Mouse (Mus musculus): ENCODE measurements around the gene Pan3. TPM values are rescaled to one million over a fixed set of nuclear protein-coding genes. Genes with fewer than 3 reads are reported as not detected.

Gene Pan3
- total and polyA plus RNA-seq, 2 experiments from 2014 or later, result 38.9 to 61.4 TPM

DNA sequence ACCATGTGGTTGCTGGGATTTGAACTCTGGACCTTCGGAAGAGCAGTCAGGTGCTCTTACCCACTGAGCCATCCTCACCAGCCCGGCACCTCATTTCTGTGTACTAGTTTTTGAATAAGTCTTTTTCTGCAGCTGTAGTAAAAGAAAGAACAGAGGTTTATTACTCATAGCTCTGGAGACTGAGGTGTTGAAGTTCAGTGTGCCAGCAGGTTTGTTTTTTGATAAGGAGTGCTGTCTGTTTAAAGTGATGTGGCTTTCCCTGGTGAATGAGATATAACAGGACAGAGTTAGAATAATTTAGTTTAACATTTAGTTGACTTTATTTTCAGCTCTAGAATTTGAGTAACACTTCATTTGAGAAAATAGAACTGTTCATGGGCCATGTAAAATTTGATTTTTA, 14.8 kb downstream of the Pan3 start:
- Histone ChIP-seq H3K9me3 (ENCODE audit: low read length) (no peaks in the 10 kb centered on the region), H3K4me3 (ENCODE audit: low read depth, low read length) (no peak overlapping the region), H3K36me3 (ENCODE audit: insufficient read depth, low read length) (no peaks in the 10 kb centered on the region), H3K9ac (replicated peaks; ENCODE audit: low read length, poor library complexity, severe bottlenecking) (no peak overlapping the region), H3K4me1 (ENCODE audit: insufficient read depth, low read length) (0 out of 2 replicates have a peak, but pooled peaks cover 3% of the 10 kb centered on the region), H3K27me3 (ENCODE audit: insufficient read depth, low read length) (no peaks in the 10 kb centered on the region), H3K27ac (ENCODE audit: low read depth, low read length) (no peak overlapping the region), H3K4me2 (ENCODE audit: low read depth, low read length, poor library complexity, severe bottlenecking) (no peak overlapping the region)
- TF ChIP-seq CTCF (IDR thresholded peaks at IDR 0.05), result no peak
- 88% methylated on average over 2 of the region's 2 CpGs for WGBS
- DNase-seq (ENCODE audit: low spot score) (no peak), ATAC-seq (ENCODE audit: low FRiP score) (no peak)

GRCm38 (mm10) chr5:147445252-147445651, 15.3 kb downstream of the Pan3 start:
- no peaks in the 10 kb centered on the region for H3K27me3 ChIP-seq (ENCODE audit: insufficient read depth, low read length)
- H3K9ac ChIP-seq (replicated peaks; ENCODE audit: low read length, poor library complexity, severe bottlenecking), result no peak overlapping the region
- H3K4me3 ChIP-seq (ENCODE audit: low read depth, low read length), result no peak overlapping the region
- ATAC-seq (ENCODE audit: low FRiP score) (no peak), DNase-seq (ENCODE audit: low spot score) (no peak)
- H3K4me2 ChIP-seq (ENCODE audit: low read depth, low read length, poor library complexity, severe bottlenecking), result no peak overlapping the region
- no peak for TF ChIP-seq CTCF (IDR thresholded peaks at IDR 0.05)
- WGBS, result 90% methylated on average over 4 of the region's 4 CpGs
- no peaks in the 10 kb centered on the region for H3K36me3 ChIP-seq (ENCODE audit: insufficient read depth, low read length)
- H3K27ac ChIP-seq (ENCODE audit: low read depth, low read length), result no peak overlapping the region
- H3K9me3 ChIP-seq (ENCODE audit: low read length), result no peaks in the 10 kb centered on the region
- 0 out of 2 replicates have a peak, but pooled peaks cover 3% of the 10 kb centered on the region for H3K4me1 ChIP-seq (ENCODE audit: insufficient read depth, low read length)

DNA sequence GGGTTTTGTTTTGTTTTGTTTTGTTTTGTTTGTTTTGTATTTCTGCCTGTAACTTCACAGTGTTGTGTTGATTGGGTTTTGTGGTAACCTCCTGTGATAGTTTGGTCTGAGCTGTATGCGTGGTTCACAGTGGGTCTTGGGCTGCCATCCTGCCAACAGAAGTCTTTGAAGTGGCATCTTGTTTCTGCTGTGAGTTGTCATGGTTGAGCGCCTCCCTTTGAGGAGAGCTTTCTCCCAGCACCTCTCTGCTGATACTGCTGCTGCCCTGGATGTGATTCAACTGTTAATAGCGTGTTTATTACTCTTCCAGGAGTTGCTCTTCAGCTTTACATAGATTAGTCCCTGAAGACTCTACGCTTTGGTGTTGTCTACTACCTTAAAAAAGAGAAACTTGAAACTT, 18.6 kb downstream of the Pan3 start:
- ATAC-seq (ENCODE audit: low FRiP score), result no peak
- DNase-seq (ENCODE audit: low spot score), result peak; percentile 42

GRCm38 (mm10) chr5:147448933-147449332, 19.0 kb downstream of the Pan3 start:
- no peak for ATAC-seq (ENCODE audit: low FRiP score)
- Histone ChIP-seq H3K4me1 (ENCODE audit: insufficient read depth, low read length) (0 out of 2 replicates have a peak, but pooled peaks cover 3% of the 10 kb centered on the region), H3K4me3 (ENCODE audit: low read depth, low read length) (no peak overlapping the region), H3K27ac (ENCODE audit: low read depth, low read length) (no peak overlapping the region), H3K4me2 (ENCODE audit: low read depth, low read length, poor library complexity, severe bottlenecking) (no peak overlapping the region), H3K36me3 (ENCODE audit: insufficient read depth, low read length) (no peaks in the 10 kb centered on the region), H3K9me3 (ENCODE audit: low read length) (no peaks in the 10 kb centered on the region), H3K27me3 (ENCODE audit: insufficient read depth, low read length) (no peaks in the 10 kb centered on the region), H3K9ac (replicated peaks; ENCODE audit: low read length, poor library complexity, severe bottlenecking) (no peak overlapping the region)
- 63% methylated on average over 4 of the region's 4 CpGs for WGBS
- DNase-seq (ENCODE audit: low spot score), result peak; percentile 19
- no peak for TF ChIP-seq CTCF (IDR thresholded peaks at IDR 0.05)

More for the DNA sequence above, 18.6 kb downstream of the Pan3 start:
- Histone ChIP-seq H3K9me3 (ENCODE audit: low read length) (no peaks in the 10 kb centered on the region), H3K4me3 (ENCODE audit: low read depth, low read length) (no peak overlapping the region), H3K36me3 (ENCODE audit: insufficient read depth, low read length) (no peaks in the 10 kb centered on the region), H3K27ac (ENCODE audit: low read depth, low read length) (no peak overlapping the region), H3K27me3 (ENCODE audit: insufficient read depth, low read length) (no peaks in the 10 kb centered on the region), H3K4me2 (ENCODE audit: low read depth, low read length, poor library complexity, severe bottlenecking) (no peak overlapping the region), H3K4me1 (ENCODE audit: insufficient read depth, low read length) (0 out of 2 replicates have a peak, but pooled peaks cover 3% of the 10 kb centered on the region), H3K9ac (replicated peaks; ENCODE audit: low read length, poor library complexity, severe bottlenecking) (no peak overlapping the region)
- 30% methylated on average over 4 of the region's 4 CpGs for WGBS
- no peak for TF ChIP-seq CTCF (IDR thresholded peaks at IDR 0.05)

- Histone ChIP-seq H3K9me3 (ENCODE audit: low read length) (no peaks in the 10 kb centered on the region), H3K4me1 (ENCODE audit: insufficient read depth, low read length) (no peaks in the 10 kb centered on the region), H3K27me3 (ENCODE audit: insufficient read depth, low read length) (no peaks in the 10 kb centered on the region), H3K27ac (ENCODE audit: low read depth, low read length) (no peak overlapping the region), H3K4me2 (ENCODE audit: low read depth, low read length, poor library complexity, severe bottlenecking) (no peak overlapping the region), H3K9ac (replicated peaks; ENCODE audit: low read length, poor library complexity, severe bottlenecking) (no peak overlapping the region), H3K4me3 (ENCODE audit: low read depth, low read length) (no peak overlapping the region), H3K36me3 (ENCODE audit: insufficient read depth, low read length) (peaks cover 6% of the 10 kb centered on the region; the same call in 1 of the 2 replicates)
- TF ChIP-seq CTCF (IDR thresholded peaks at IDR 0.05), result no peak
- DNase-seq (ENCODE audit: low spot score) (no peak), ATAC-seq (ENCODE audit: low FRiP score) (no peak)
- WGBS, result 93% methylated on average over 4 of the region's 4 CpGs
Observed at GRCm38 (mm10) chr5:147456491-147456890, 26.5 kb downstream of the Pan3 start.

- no peak for TF ChIP-seq CTCF (IDR thresholded peaks at IDR 0.05)
- Histone ChIP-seq H3K27ac (ENCODE audit: low read depth, low read length) (no peak overlapping the region), H3K4me3 (ENCODE audit: low read depth, low read length) (no peak overlapping the region), H3K9me3 (ENCODE audit: low read length) (no peaks in the 10 kb centered on the region), H3K4me1 (ENCODE audit: insufficient read depth, low read length) (no peaks in the 10 kb centered on the region), H3K27me3 (ENCODE audit: insufficient read depth, low read length) (no peaks in the 10 kb centered on the region), H3K36me3 (ENCODE audit: insufficient read depth, low read length) (peaks cover 3% of the 10 kb centered on the region; the same call in 1 of the 2 replicates), H3K9ac (replicated peaks; ENCODE audit: low read length, poor library complexity, severe bottlenecking) (no peak overlapping the region), H3K4me2 (ENCODE audit: low read depth, low read length, poor library complexity, severe bottlenecking) (no peak overlapping the region)
- WGBS, result 63% methylated on average over 4 of the region's 4 CpGs
- DNase-seq (ENCODE audit: low spot score) (no peak), ATAC-seq (ENCODE audit: low FRiP score) (no peak)
Observed at GRCm38 (mm10) chr5:147459821-147460567, 30.0 kb downstream of the Pan3 start.

Measured in midbrain, postnatal 0 days (tissue).